Mouse (Mus musculus): ENCODE measurements at regions not wholly inside any gene's neighbourhood (a gene's known extent, or its start where the extent isn't known, plus 50 kb on each side); places are given as distances from the start of the nearest gene placed in this dataset.

GRCm38 (mm10) chr15:11734639-11735265 is 172.3 kb downstream of the Npr3 start:
- no peak for TF ChIP-seq GATA4 (IDR thresholded peaks at IDR 0.05; ENCODE audit: insufficient replicate concordance, low read length)

- no peak for TF ChIP-seq GATA4 (IDR thresholded peaks at IDR 0.05; ENCODE audit: insufficient replicate concordance, low read length)
Measured at GRCm38 (mm10) chr15:11729381-11729780, 177.7 kb downstream of the Npr3 start.

GRCm38 (mm10) chr15:11725620-11726530 is 181.2 kb downstream of the Npr3 start:
- no peak for TF ChIP-seq GATA4 (IDR thresholded peaks at IDR 0.05; ENCODE audit: insufficient replicate concordance, low read length)

GRCm38 (mm10) chr15:11720645-11721044 is 186.4 kb downstream of the Npr3 start:
- TF ChIP-seq GATA4 (IDR thresholded peaks at IDR 0.05; ENCODE audit: insufficient replicate concordance, low read length) = no peak

- no peak for TF ChIP-seq GATA4 (IDR thresholded peaks at IDR 0.05; ENCODE audit: insufficient replicate concordance, low read length)
Measured at GRCm38 (mm10) chr15:11716168-11716842, 190.8 kb downstream of the Npr3 start.

- no peak for TF ChIP-seq GATA4 (IDR thresholded peaks at IDR 0.05; ENCODE audit: insufficient replicate concordance, low read length)
Measured at GRCm38 (mm10) chr15:11712481-11713274, 194.4 kb downstream of the Npr3 start.

- no peak for TF ChIP-seq GATA4 (IDR thresholded peaks at IDR 0.05; ENCODE audit: insufficient replicate concordance, low read length)
Measured at GRCm38 (mm10) chr15:11701246-11701645, 205.8 kb downstream of the Npr3 start.

GRCm38 (mm10) chr15:11699929-11700328 is 207.2 kb downstream of the Npr3 start:
- no peak for TF ChIP-seq GATA4 (IDR thresholded peaks at IDR 0.05; ENCODE audit: insufficient replicate concordance, low read length)

- TF ChIP-seq GATA4 (IDR thresholded peaks at IDR 0.05; ENCODE audit: insufficient replicate concordance, low read length) = no peak
Measured at GRCm38 (mm10) chr15:11697060-11697459, 210.0 kb downstream of the Npr3 start.

GRCm38 (mm10) chr15:11693772-11694270 is 213.3 kb downstream of the Npr3 start:
- no peak for TF ChIP-seq GATA4 (IDR thresholded peaks at IDR 0.05; ENCODE audit: insufficient replicate concordance, low read length)

- TF ChIP-seq GATA4 (IDR thresholded peaks at IDR 0.05; ENCODE audit: insufficient replicate concordance, low read length) = no peak
Measured at GRCm38 (mm10) chr15:11664839-11665379, 242.2 kb downstream of the Npr3 start.

GRCm38 (mm10) chr15:11655168-11655567 is 251.9 kb downstream of the Npr3 start:
- TF ChIP-seq GATA4 (IDR thresholded peaks at IDR 0.05; ENCODE audit: insufficient replicate concordance, low read length) = no peak

GRCm38 (mm10) chr15:11646241-11646640 is 246.8 kb upstream of the Tars start:
- no peak for TF ChIP-seq GATA4 (IDR thresholded peaks at IDR 0.05; ENCODE audit: insufficient replicate concordance, low read length)

GRCm38 (mm10) chr15:11644779-11645178 is 245.3 kb upstream of the Tars start:
- TF ChIP-seq GATA4 (IDR thresholded peaks at IDR 0.05; ENCODE audit: insufficient replicate concordance, low read length) = no peak

Data from liver, adult (tissue).